Mouse (Mus musculus): ENCODE data around the gene Csmd2.

Gene Csmd2

DNA sequence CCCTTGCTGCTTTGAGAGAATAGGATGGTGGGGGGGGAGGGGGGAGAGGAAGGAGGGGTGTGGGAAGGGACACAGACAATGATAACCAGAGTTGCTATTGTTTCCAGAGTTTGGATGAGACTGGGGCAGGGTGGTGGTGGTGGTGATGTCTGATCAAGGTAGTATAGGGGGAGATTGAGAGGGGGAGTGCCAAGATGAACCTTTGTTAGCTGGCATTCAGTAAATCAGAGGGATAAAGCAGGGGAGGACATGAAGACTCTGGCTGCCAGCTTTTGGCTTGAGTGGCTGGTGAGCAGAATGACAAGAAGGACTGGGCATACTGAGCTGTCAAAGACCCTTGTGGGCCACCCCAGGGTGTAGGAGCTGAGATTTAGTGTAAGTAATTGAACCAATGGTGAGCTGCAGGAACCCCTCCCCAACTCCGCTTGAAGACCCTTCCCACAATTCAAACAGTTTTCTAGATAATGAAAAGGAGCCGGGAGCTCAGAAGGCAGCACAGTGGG, 254.2 kb downstream of the Csmd2 start:
- DNase-seq (ENCODE audit: low read depth), result no peak

DNA sequence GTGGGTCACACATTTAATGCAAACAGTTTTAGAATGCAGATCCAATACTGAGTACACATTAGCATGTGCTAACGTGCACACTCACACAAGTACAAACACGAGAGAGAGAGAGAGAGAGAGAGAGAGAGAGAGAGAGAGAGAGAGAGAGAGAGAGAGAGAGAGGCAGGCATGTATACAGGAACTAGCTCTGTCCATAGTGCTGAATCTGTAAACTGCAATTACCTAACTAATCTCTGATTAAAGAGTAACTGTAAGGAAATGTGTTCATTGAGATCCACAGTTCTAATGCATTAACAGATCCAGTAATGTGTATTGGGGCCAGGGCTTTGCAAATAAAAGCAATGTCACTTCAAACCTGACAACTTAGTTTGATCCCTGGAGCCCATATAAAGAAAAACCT, 257.5 kb downstream of the Csmd2 start:
- no peak for DNase-seq (ENCODE audit: low read depth)

GRCm38 (mm10) chr4:128248676-128249075, 261.0 kb downstream of the Csmd2 start:
- DNase-seq (ENCODE audit: low read depth), result no peak

DNA sequence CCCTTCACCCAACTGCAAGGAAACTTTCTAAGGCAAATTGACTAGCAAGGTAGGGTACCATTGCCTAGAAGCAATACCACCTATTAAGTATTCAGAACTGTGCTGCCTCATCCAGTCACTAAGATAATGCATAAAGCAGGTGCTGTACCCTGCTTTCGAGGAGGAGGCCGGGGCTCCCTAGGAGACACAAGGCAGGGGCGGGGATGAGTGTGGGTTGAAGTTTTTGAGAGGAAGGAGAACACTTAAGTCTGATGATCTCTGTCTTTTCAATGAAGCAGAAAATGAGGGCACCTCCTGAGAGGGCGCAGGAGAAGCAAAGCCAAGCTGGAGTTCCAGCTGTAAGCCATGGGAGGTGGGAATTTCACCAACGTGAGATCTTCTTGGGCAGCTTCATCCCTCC, 271.6 kb downstream of the Csmd2 start:
- DNase-seq (ENCODE audit: low read depth), result no peak

DNA sequence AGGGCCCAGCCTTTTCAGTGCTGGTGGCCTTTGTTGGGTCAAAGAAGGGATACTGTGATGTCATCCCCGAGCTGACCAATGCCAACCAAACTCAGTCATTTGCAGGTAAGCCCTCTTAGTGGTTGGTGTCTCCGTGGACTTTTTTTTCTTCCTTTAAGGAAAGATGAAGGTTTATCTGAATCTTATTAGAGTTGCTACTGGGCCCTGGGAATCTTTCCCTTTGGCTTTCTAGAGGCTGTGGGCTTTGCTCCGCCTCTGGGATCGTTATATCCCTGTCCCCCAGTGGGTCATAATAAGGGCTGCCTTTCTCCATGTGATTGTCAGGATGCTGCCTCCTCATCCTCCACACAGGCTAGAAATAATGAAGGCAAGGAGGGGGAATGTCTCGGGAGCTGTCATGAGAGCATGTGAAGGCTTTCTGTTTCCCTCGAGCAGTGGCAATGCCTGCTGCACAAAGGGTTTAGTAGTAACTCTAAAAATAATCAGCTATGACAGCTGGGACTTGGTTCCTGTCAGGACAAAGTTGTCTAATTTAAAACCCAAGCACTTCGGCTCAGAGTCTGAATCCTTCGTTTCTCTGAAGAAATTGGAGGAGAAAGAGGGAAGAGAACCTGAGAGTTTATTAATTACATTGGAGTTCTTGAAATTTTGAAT, 273.4 kb downstream of the Csmd2 start, which contains the start of gene Hmgb4:
Gene Hmgb4, minus strand, starts transcription at position 51 of the 654 bp plus-strand sequence.
- DNase-seq (ENCODE audit: low read depth), result no peak

DNA sequence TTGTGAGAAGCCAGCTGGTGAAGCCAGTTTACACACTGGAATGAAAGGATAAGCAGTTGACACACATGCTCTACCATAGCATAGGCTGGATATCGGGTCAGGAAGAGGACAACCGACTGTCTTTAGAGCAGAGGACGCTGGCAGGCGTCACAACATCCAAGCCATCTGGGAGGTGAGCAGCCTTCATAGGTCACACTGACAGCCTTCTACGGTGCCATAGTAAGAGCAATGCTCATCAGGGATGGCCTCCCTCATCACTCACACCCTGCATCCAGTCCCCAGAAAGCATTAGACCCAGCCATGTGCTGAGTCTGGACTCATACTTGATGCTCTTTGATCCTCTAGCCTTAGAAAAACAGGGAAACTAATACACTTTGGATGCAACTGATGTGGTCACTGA, 276.8 kb downstream of the Csmd2 start:
- DNase-seq (ENCODE audit: low read depth), result no peak

DNA sequence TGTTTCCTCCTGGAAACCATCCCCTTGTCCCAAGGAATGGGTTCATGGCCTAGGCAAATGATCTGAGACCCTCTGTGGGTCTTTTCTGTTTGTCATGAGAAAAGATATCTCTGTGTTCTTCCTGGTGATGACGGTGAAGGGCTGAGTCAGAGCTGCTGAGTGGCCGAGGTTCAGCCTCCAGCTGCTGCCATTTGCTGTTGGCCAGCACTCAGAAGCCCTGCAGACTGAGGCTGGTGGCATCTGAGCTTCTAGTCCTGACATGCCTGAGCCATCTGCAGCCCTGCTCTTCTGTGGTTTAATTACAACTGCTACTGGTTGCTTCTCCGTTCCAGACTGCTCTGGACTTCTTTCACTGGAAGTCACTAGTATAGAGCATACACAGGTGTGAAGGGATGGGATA, 277.7 kb downstream of the Csmd2 start:
- DNase-seq (ENCODE audit: low read depth), result no peak

DNA sequence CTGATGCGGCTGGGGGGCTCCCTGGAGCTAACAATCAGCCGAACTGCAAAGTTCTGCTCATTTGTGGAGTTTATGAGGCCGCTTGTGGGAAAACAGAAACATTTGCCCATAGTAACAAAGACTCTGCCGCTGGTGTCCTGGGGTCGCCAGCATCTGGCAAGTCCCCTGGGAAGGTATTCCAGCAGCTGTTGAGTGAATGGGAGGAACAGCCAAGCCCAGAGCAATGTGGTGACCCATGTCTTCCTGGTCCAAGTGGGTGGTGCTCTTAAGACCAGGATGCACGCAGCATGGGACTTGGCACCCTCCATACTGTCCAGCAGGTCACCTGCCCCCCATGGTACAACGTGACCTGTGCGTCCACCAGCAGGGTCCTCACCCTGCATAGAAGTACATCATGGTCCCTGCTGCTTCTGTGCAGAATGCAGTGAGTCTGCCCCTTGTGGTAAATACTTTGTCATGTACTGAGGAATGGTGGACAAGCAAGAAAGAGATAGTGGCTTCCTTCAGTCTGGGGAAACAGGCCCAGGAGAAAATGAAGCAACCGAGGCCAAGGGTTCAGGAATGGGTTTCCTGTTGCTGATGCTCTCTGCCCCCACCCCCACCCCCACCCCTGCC, 281.7 kb downstream of the Csmd2 start:
- DNase-seq (ENCODE audit: low read depth), result no peak

DNA sequence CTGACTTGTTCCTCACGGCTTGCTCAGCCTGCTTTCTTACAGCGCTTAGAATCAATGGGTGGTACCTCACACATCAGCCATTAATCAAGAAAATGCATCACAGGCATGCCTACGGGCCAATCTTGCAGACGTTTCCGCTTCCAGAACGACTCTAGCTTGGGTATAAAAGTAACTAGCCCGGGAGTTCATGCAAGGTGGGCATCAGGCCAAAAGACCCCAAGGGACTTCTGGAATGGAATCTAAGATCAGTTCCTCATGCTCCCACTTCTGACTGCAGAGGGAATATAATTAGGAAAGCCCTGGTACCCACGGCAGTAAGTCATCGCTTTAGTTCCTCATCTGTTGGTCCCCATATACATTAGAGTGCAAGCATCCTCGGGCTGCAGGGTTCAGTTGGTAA, 282.5 kb downstream of the Csmd2 start:
- no peak for DNase-seq (ENCODE audit: low read depth)

GRCm38 (mm10) chr4:128270931-128271330, 283.3 kb downstream of the Csmd2 start:
- DNase-seq (ENCODE audit: low read depth), result no peak

DNA sequence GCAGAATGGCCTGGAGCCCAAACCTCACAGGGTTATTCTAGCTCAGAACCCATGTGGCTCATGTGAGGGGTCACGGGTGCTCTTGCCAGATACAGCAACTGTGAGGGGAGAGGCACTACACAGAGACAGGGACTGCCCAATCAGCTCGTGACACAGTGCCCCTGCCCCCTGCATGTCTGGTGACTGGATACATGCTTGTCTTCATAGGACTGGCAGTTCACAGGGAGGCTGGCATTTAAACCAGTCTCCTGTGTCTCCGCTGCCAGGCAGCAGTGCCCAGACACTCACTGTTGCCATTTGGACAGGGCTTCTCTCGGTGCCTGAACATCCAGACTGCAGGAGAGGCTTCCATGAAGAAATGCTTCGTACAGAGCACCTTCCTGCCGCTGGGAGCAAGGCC, 284.8 kb downstream of the Csmd2 start:
- DNase-seq (ENCODE audit: low read depth), result no peak

DNA sequence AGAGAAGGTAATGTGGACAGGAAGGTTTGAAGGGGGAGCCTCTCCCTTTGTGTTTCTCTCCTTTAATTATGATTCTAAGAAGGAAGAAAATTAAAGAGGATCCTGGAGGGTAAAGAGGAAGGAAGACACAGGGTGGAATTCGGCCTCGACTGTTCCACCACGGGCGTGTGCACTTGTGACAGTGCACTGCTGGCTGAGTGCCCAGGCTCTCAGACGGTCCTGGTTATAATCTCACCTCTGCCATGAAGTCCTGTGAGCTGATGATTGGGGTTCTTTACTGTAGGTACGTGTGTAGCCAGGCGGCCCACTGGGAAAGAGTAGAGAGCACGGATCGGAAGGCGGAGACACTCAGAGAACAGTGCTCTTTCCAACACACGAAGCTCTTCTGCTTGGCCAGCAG, 285.5 kb downstream of the Csmd2 start:
- DNase-seq (ENCODE audit: low read depth), result no peak

DNA sequence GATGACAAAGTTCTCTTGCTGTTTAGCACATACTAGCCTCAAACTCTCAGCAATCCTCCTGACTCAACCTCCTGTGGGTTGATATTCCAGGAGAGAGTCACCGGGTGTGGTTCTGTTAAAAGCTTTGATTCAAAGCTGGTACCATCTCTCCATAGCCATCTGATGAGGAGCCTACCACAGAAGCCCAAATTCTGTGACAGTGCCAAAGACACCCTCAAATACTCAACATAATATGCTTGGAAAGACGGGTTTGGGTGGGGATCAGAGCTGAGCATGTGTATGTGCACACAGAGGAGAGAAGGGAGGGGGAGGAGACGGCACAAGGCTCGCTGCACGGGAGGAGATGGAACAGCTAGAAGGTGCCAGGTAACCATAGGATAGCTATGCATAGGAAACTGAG, 287.5 kb downstream of the Csmd2 start:
- no peak for DNase-seq (ENCODE audit: low read depth)

- DNase-seq (ENCODE audit: low read depth), result no peak
These were observed 287.9 kb downstream of the Csmd2 start for GRCm38 (mm10) chr4:128275586-128275985.

DNA sequence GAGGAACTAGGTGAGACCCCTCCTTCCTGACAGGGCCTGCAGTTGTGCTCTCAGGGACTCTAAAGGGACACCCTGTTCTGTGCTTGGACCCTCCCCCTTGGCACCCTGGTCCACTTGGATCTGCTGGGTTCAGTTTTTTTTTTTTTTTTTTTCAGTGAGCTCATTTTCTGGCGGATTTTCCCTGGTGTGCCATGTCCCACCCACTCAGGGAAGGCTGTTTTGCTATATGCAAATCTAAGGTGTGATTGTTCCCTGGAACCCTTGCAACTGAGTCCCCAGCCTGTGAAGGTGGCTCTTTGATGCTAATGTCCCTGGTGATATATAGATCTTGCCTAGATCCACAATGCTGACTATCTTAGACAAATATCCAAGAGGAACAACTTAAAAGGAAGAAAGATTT, 297.4 kb downstream of the Csmd2 start:
- no peak for DNase-seq (ENCODE audit: low read depth)

- no peak for DNase-seq (ENCODE audit: low read depth)
These were observed 300.4 kb downstream of the Csmd2 start for GRCm38 (mm10) chr4:128288095-128288494.

DNA sequence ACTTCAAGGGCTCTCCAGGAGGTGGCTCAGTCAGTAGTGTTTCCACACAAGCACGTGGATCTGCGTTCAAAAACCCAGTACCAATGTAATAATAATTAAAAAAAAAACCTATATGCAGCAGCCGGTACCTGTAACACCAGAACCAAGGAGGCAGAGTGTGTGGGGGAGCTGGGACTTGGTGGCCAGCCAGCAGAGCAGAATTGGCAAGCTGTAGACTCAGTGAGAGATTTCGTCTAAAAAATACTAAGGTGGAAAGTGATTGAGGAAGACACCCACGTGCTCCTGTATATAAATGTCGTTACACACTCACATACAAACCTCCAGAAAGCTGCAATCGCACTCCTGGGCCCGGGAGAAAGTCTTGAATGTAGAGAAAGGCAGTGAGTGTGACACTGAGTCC, 316.4 kb downstream of the Csmd2 start:
- DNase-seq (ENCODE audit: low read depth), result no peak

- DNase-seq (ENCODE audit: low read depth), result no peak
These were observed 318.4 kb downstream of the Csmd2 start for GRCm38 (mm10) chr4:128306011-128306410.

GRCm38 (mm10) chr4:128315328-128315727, 327.7 kb downstream of the Csmd2 start:
- no peak for DNase-seq (ENCODE audit: low read depth)

DNA sequence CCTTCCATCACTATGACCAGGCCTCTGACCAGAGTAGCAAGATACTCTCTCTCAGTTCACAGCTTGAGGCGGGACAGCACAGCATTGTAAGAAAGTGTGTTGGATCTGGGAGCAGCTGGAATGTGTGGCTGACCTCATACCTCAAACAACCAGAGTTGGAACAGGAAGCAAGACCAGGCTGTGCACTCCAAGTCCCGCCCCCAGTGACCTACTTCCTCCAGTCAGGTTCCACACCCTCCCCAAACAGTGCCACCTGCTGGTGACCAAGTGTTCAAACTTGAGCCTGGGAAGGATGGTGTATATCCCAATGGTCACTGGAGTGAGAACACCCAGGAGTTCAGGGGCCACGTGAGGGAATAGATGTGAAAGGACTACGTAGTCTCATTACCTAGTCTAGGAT, 330.3 kb downstream of the Csmd2 start:
- DNase-seq (ENCODE audit: low read depth), result no peak

GRCm38 (mm10) chr4:128325511-128325910, 337.9 kb downstream of the Csmd2 start:
- no peak for DNase-seq (ENCODE audit: low read depth)

- DNase-seq (ENCODE audit: low read depth), result no peak
These were observed 339.1 kb downstream of the Csmd2 start for GRCm38 (mm10) chr4:128326755-128327154.

- DNase-seq (ENCODE audit: low read depth), result no peak
These were observed 339.8 kb downstream of the Csmd2 start for GRCm38 (mm10) chr4:128327421-128327820.

GRCm38 (mm10) chr4:128330519-128330918, 342.9 kb downstream of the Csmd2 start:
- DNase-seq (ENCODE audit: low read depth), result no peak
